Mouse (Mus musculus) urinary bladder, postnatal 14 days (tissue): Measurements from ENCODE around the gene Dctn1.

ENCODE experiments used
- DNase-seq: peaks from one replicate; pipeline ENCODE4 v3.0.0; 2021; ENCODE audit warnings: low spot score

Dctn1 gene

GRCm38 (mm10) chr6:83169872-83170271 is 4.2 kb downstream of the Dctn1 start:
- peak; percentile 32 for DNase-seq

DNA sequence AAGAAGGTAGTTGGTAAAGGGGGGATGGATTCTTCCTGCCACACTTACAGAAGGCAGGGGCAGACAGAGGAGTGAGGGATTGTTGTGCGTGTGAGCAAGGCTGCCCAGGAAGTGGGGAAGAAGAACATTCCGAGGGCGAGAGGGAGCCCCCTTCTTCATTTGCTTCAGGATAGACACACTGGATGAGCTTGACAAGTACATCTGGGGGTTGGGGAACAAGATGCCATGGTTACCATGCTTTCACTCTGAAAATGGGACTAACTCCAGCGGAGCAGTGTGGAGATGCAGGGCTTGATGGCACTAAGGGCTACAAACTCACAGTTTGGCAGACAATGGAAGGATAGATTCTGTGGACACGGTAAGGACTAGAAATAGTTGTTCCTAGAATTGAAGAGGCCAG is 5.3 kb downstream of the Dctn1 start:
- DNase-seq: no peak

- DNase-seq: no peak
Observed at GRCm38 (mm10) chr6:83172240-83172920, 6.7 kb downstream of the Dctn1 start.

- no peak for DNase-seq
Observed at GRCm38 (mm10) chr6:83175996-83176395, 10.3 kb downstream of the Dctn1 start.

GRCm38 (mm10) chr6:83179390-83180117 is 13.8 kb downstream of the Dctn1 start:
- no peak for DNase-seq

- DNase-seq: no peak
Observed at GRCm38 (mm10) chr6:83180605-83181004, 14.9 kb downstream of the Dctn1 start.

GRCm38 (mm10) chr6:83184858-83185435 is 19.2 kb downstream of the Dctn1 start:
- no peak for DNase-seq

GRCm38 (mm10) chr6:83185895-83186861 is 20.5 kb downstream of the Dctn1 start:
- DNase-seq: peak; percentile 24

- no peak for DNase-seq
Observed at GRCm38 (mm10) chr6:83186946-83187345, 21.2 kb downstream of the Dctn1 start.

GRCm38 (mm10) chr6:83193571-83193970 is 27.9 kb downstream of the Dctn1 start:
- no peak for DNase-seq

GRCm38 (mm10) chr6:83197345-83198004 is 31.8 kb downstream of the Dctn1 start:
- DNase-seq: peak; percentile 25

GRCm38 (mm10) chr6:83203320-83203719 is 37.6 kb downstream of the Dctn1 start:
- no peak for DNase-seq

DNA sequence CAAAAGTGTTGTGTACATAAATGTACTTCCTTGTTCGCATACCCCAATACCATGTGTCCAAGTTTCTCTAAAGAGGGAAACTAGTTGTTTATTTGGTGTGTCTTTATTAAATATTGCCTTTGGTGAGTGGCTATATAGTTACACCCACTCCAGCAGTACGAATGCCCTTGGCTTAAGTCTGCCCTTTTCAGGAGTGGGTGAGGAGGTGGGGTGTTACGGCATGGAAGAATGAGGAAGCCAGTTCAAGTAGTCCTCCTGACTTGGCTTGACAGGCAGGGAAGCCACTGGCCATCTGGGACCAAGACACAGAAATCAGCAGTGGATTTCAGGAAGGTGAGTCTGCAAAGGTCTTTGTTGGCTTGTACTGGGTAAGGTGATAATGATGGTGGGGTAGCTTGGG is 40.1 kb downstream of the Dctn1 start:
- DNase-seq: no peak

- DNase-seq: no peak
Observed at GRCm38 (mm10) chr6:83206321-83206720, 40.6 kb downstream of the Dctn1 start.

GRCm38 (mm10) chr6:83207361-83208049 is 41.8 kb downstream of the Dctn1 start:
- no peak for DNase-seq

DNA sequence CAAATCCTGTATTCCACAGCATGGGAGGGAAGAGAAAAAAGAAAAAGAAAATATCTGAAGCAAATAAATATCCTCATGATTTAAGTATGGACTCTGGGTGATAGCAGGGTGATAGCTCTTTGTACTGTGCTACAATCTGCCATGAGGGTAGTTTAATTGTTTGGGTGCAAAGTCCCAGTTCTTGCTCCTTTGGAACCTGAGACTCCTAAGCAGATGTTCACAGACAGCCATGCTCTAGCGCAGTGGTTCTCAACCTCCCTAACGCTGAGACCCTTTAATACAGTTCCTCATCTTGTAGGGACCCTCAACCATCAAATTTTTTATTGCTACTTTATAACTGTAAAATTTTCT is 42.3 kb downstream of the Dctn1 start:
- DNase-seq: no peak

- DNase-seq: no peak
Observed at GRCm38 (mm10) chr6:83210495-83210894, 44.8 kb downstream of the Dctn1 start.

- no peak for DNase-seq
Observed at GRCm38 (mm10) chr6:83211526-83211925, 45.8 kb downstream of the Dctn1 start.

GRCm38 (mm10) chr6:83215002-83215666 is 49.4 kb downstream of the Dctn1 start:
- peak; percentile 74 for DNase-seq

- DNase-seq: no peak
Observed at GRCm38 (mm10) chr6:83219814-83220213, 54.1 kb downstream of the Dctn1 start, which contains the start of gene Slc4a5. TSS of gene Slc4a5 (plus strand) at chr6:83219828.
